Mouse (Mus musculus) heart, embryonic 12.5 days (tissue): ENCODE data around the gene Pitpnb. TPM values are rescaled to one million over a fixed set of nuclear protein-coding genes. Genes with fewer than 3 reads are reported as not detected.

Experiments used
- polyA plus RNA-seq: library from polyadenylated mRNA; unstranded; fragments of >200 nt; fragmentation: Nextera tagmentation; extraction: Ambion mirVana; gene quantifications from 2 replicates; pipeline ENCODE4 v1.2.1, GENCODE M21; 2016

Pitpnb gene
- polyA plus RNA-seq, 1 experiment from 2014 or later: 79.9 TPM

Other genes starting within 250 kb of the Pitpnb start
- 8.0 and 8.2 TPM in 2 replicates for gene Mn1, start 86.6 kb downstream of the Pitpnb start, polyA plus RNA-seq